Mouse (Mus musculus) liver, embryonic 15.5 days (tissue): ENCODE data around the gene Sipa1. TPM values are rescaled to one million over a fixed set of nuclear protein-coding genes. Genes with fewer than 3 reads are reported as not detected.
A peak's percentile ranks its signal among the peaks of the same experiment; 100 is the strongest.

Experiments used
- ATAC-seq: fragments of 200-750 bp; cut with Nextera tagmentation; 2 replicates; pipeline ENCODE4 v1.8.0; 2017; ENCODE audit warnings: moderate number of reproducible peaks, mild to moderate bottlenecking, moderate library complexity; ENCODE audit not compliant: insufficient read depth
- H3K27ac ChIP-seq: fragments of 300-500 bp; sonication (generic); replicated peaks from 2 replicates; pipeline ENCODE4 v1.5.1; 2015; ENCODE audit warnings: mild to moderate bottlenecking, inconsistent platforms
- H3K27me3 ChIP-seq: fragments of 300-500 bp; sonication (generic); 2 replicates; pipeline ENCODE4 v1.6.1; 2015; ENCODE audit warnings: mild to moderate bottlenecking, inconsistent platforms
- H3K36me3 ChIP-seq: fragments of 300-500 bp; sonication (generic); replicated peaks from 2 replicates; pipeline ENCODE4 v1.6.1; 2015; ENCODE audit warnings: moderate library complexity, mild to moderate bottlenecking, inconsistent platforms
- H3K4me1 ChIP-seq: fragments of 300-500 bp; sonication (generic); replicated peaks from 2 replicates; pipeline ENCODE4 v1.6.1; 2015; ENCODE audit warnings: inconsistent platforms
- H3K4me2 ChIP-seq: fragments of 300-500 bp; sonication (generic); 2 replicates; pipeline ENCODE4 v1.6.1; 2015; ENCODE audit warnings: moderate library complexity, mild to moderate bottlenecking, inconsistent platforms
- H3K4me3 ChIP-seq: fragments of 300-500 bp; sonication (generic); replicated peaks from 2 replicates; pipeline ENCODE4 v1.5.1; 2015; ENCODE audit warnings: mild to moderate bottlenecking, inconsistent platforms
- H3K9ac ChIP-seq: fragments of 300-500 bp; sonication (generic); 2 replicates; pipeline ENCODE4 v1.6.1; 2015; ENCODE audit warnings: moderate library complexity, mild to moderate bottlenecking, inconsistent platforms
- H3K9me3 ChIP-seq: fragments of 300-500 bp; sonication (generic); replicated peaks from 2 replicates; pipeline ENCODE4 v1.6.1; 2016; ENCODE audit warnings: inconsistent platforms
- WGBS: fragments of 180-500 bp; shearing (Covaris S2); methylation state at CpG from one replicate; pipeline ENCODE4 v1.1.7; 2015; ENCODE audit warnings: mixed read lengths; ENCODE audit not compliant: insufficient replicate concordance; 5-methylcytosine and 5-hydroxymethylcytosine counted together
- polyA plus RNA-seq: library from polyadenylated mRNA; unstranded; fragments of >200 nt; fragmentation: Nextera tagmentation; extraction: Ambion mirVana; gene quantifications from 2 replicates; pipeline ENCODE4 v1.2.1, GENCODE M21; 2015

Gene Sipa1
- polyA plus RNA-seq, 1 experiment from 2014 or later: 28.2 TPM

- peak overlapping the region; percentile 27; the same call in 1 of the 2 replicates for H3K9ac ChIP-seq
- peak overlapping the region; percentile 99 for H3K4me2 ChIP-seq
- H3K4me1 ChIP-seq: peaks cover 57% of the 10 kb centered on the region
- peak overlapping the region; percentile 27; the same call in 1 of the 2 replicates for H3K4me3 ChIP-seq
- H3K27ac ChIP-seq: peak overlapping the region; percentile 95; the same call in 1 of the 2 replicates
- no peak for ATAC-seq
- WGBS: 88% methylated on average over 11 of the region's 11 CpGs
- H3K27me3 ChIP-seq: no peaks in the 10 kb centered on the region
- H3K36me3 ChIP-seq: peaks cover 63% of the 10 kb centered on the region
- no peaks in the 10 kb centered on the region for H3K9me3 ChIP-seq
These were observed 22.4 kb upstream of the Sipa1 start for GRCm38 (mm10) chr19:5685861-5686260.

- Histone ChIP-seq H3K9me3 (no peaks in the 10 kb centered on the region), H3K27ac (0 out of 2 replicates have a peak overlapping the region, but pooled peaks have one; percentile 95), H3K4me3 (no peak overlapping the region), H3K27me3 (no peaks in the 10 kb centered on the region), H3K4me2 (0 out of 2 replicates have a peak overlapping the region, but pooled peaks have one; percentile 99), H3K4me1 (peaks cover 52% of the 10 kb centered on the region), H3K36me3 (peaks cover 63% of the 10 kb centered on the region), H3K9ac (no peak overlapping the region)
- WGBS: 89% methylated on average over 19 of the region's 19 CpGs
- ATAC-seq: no peak
These were observed 21.9 kb upstream of the Sipa1 start for GRCm38 (mm10) chr19:5685431-5685830.

GRCm38 (mm10) chr19:5684985-5685384, 21.5 kb upstream of the Sipa1 start:
- no peak overlapping the region for H3K27ac ChIP-seq
- H3K9me3 ChIP-seq: no peaks in the 10 kb centered on the region
- H3K4me2 ChIP-seq: no peak overlapping the region
- 86% methylated on average over 13 of the region's 13 CpGs for WGBS
- H3K9ac ChIP-seq: no peak overlapping the region
- H3K36me3 ChIP-seq: peaks cover 68% of the 10 kb centered on the region
- no peaks in the 10 kb centered on the region for H3K27me3 ChIP-seq
- ATAC-seq: no peak
- H3K4me1 ChIP-seq: peaks cover 48% of the 10 kb centered on the region
- no peak overlapping the region for H3K4me3 ChIP-seq

GRCm38 (mm10) chr19:5684236-5684635, 20.7 kb upstream of the Sipa1 start:
- H3K4me1 ChIP-seq: peaks cover 41% of the 10 kb centered on the region
- no peak overlapping the region for H3K9ac ChIP-seq
- no peaks in the 10 kb centered on the region for H3K9me3 ChIP-seq
- H3K36me3 ChIP-seq: peaks cover 75% of the 10 kb centered on the region
- H3K27ac ChIP-seq: no peak overlapping the region
- no peak overlapping the region for H3K4me3 ChIP-seq
- ATAC-seq: no peak
- no peak overlapping the region for H3K4me2 ChIP-seq
- H3K27me3 ChIP-seq: no peaks in the 10 kb centered on the region
- 85% methylated on average over 12 of the region's 12 CpGs for WGBS

- H3K4me3 ChIP-seq: no peak overlapping the region
- H3K4me2 ChIP-seq: no peak overlapping the region
- H3K27me3 ChIP-seq: no peaks in the 10 kb centered on the region
- H3K9me3 ChIP-seq: no peaks in the 10 kb centered on the region
- ATAC-seq: no peak
- H3K9ac ChIP-seq: no peak overlapping the region
- peaks cover 95% of the 10 kb centered on the region for H3K36me3 ChIP-seq
- 78% methylated on average over 4 of the region's 4 CpGs for WGBS
- peaks cover 9% of the 10 kb centered on the region; the same call in 1 of the 2 replicates for H3K4me1 ChIP-seq
- no peak overlapping the region for H3K27ac ChIP-seq
These were observed 16.9 kb upstream of the Sipa1 start for GRCm38 (mm10) chr19:5680432-5680831.

- peaks cover 71% of the 10 kb centered on the region for H3K36me3 ChIP-seq
- 86% methylated on average over 4 of the region's 4 CpGs for WGBS
- no peak overlapping the region for H3K4me3 ChIP-seq
- no peak overlapping the region for H3K9ac ChIP-seq
- no peaks in the 10 kb centered on the region for H3K9me3 ChIP-seq
- H3K27ac ChIP-seq: 0 out of 2 replicates have a peak overlapping the region, but pooled peaks have one; percentile 38
- peaks cover 48% of the 10 kb centered on the region for H3K4me1 ChIP-seq
- H3K27me3 ChIP-seq: no peaks in the 10 kb centered on the region
- no peak for ATAC-seq
- no peak overlapping the region for H3K4me2 ChIP-seq
These were observed 4.9 kb upstream of the Sipa1 start for GRCm38 (mm10) chr19:5668372-5668771.

GRCm38 (mm10) chr19:5666386-5666785, 2.9 kb upstream of the Sipa1 start:
- peak overlapping the region; percentile 89 for H3K4me2 ChIP-seq
- H3K4me3 ChIP-seq: peak overlapping the region; percentile 78
- no peaks in the 10 kb centered on the region for H3K27me3 ChIP-seq
- H3K27ac ChIP-seq: peak overlapping the region; percentile 98
- H3K4me1 ChIP-seq: peaks cover 67% of the 10 kb centered on the region
- peaks cover 51% of the 10 kb centered on the region for H3K36me3 ChIP-seq
- peak overlapping the region; percentile 87; the same call in 1 of the 2 replicates for H3K9ac ChIP-seq
- ATAC-seq: no peak
- WGBS: 89% methylated on average over 18 of the region's 18 CpGs
- H3K9me3 ChIP-seq: no peaks in the 10 kb centered on the region

- Histone ChIP-seq H3K27ac (peak overlapping the region; percentile 98), H3K9ac (peak overlapping the region; percentile 87), H3K9me3 (no peaks in the 10 kb centered on the region), H3K4me1 (peaks cover 76% of the 10 kb centered on the region), H3K27me3 (no peaks in the 10 kb centered on the region), H3K36me3 (peaks cover 47% of the 10 kb centered on the region), H3K4me2 (peak overlapping the region; percentile 89), H3K4me3 (peak overlapping the region; percentile 78)
- ATAC-seq: peak; percentile 86
- WGBS: 11% methylated on average over 15 of the region's 15 CpGs
These were observed 2.0 kb upstream of the Sipa1 start for GRCm38 (mm10) chr19:5665465-5665864.

GRCm38 (mm10) chr19:5664669-5665257, 1.3 kb upstream of the Sipa1 start:
- H3K9ac ChIP-seq: peak overlapping the region; percentile 87
- no peaks in the 10 kb centered on the region for H3K9me3 ChIP-seq
- no peaks in the 10 kb centered on the region for H3K27me3 ChIP-seq
- H3K4me3 ChIP-seq: peak overlapping the region; percentile 78
- H3K4me1 ChIP-seq: peaks cover 83% of the 10 kb centered on the region
- H3K36me3 ChIP-seq: peaks cover 47% of the 10 kb centered on the region
- 83% methylated on average over 10 of the region's 10 CpGs for WGBS
- peak overlapping the region; percentile 98 for H3K27ac ChIP-seq
- H3K4me2 ChIP-seq: peak overlapping the region; percentile 89
- ATAC-seq: no peak

GRCm38 (mm10) chr19:5662310-5662709, 1.2 kb downstream of the Sipa1 start:
- Histone ChIP-seq H3K27me3 (no peaks in the 10 kb centered on the region), H3K9ac (peak overlapping the region; percentile 87), H3K4me2 (peak overlapping the region; percentile 89), H3K4me3 (peak overlapping the region; percentile 78), H3K27ac (peak overlapping the region; percentile 98), H3K36me3 (peaks cover 64% of the 10 kb centered on the region), H3K4me1 (peaks cover 79% of the 10 kb centered on the region), H3K9me3 (no peaks in the 10 kb centered on the region)
- 54% methylated on average over 8 of the region's 8 CpGs for WGBS
- ATAC-seq: no peak

GRCm38 (mm10) chr19:5660942-5661751, 2.4 kb downstream of the Sipa1 start:
- Histone ChIP-seq H3K9ac (peak overlapping the region; percentile 87), H3K36me3 (peaks cover 63% of the 10 kb centered on the region)
- 20% methylated on average over 16 of the region's 16 CpGs for WGBS

More at GRCm38 (mm10) chr19:5660942-5661751, 2.4 kb downstream of the Sipa1 start:
- Histone ChIP-seq H3K27me3 (no peaks in the 10 kb centered on the region), H3K4me2 (peak overlapping the region; percentile 89), H3K27ac (peak overlapping the region; percentile 98), H3K9me3 (no peaks in the 10 kb centered on the region), H3K4me3 (peak overlapping the region; percentile 78), H3K4me1 (peaks cover 69% of the 10 kb centered on the region)
- no peak for ATAC-seq
